Mouse (Mus musculus) liver, embryonic 15.5 days (tissue): ENCODE results near the gene Sdk2. TPM values are rescaled to one million over a fixed set of nuclear protein-coding genes. Genes with fewer than 3 reads are reported as not detected.

Experiments
- ATAC-seq: fragments of 200-750 bp; cut with Nextera tagmentation; 2 replicates; pipeline ENCODE4 v1.8.0; 2017; ENCODE audit warnings: moderate number of reproducible peaks, mild to moderate bottlenecking, moderate library complexity; ENCODE audit not compliant: insufficient read depth
- H3K27ac ChIP-seq: fragments of 300-500 bp; sonication (generic); replicated peaks from 2 replicates; pipeline ENCODE4 v1.5.1; 2015; ENCODE audit warnings: mild to moderate bottlenecking, inconsistent platforms
- H3K27me3 ChIP-seq: fragments of 300-500 bp; sonication (generic); 2 replicates; pipeline ENCODE4 v1.6.1; 2015; ENCODE audit warnings: mild to moderate bottlenecking, inconsistent platforms
- H3K36me3 ChIP-seq: fragments of 300-500 bp; sonication (generic); replicated peaks from 2 replicates; pipeline ENCODE4 v1.6.1; 2015; ENCODE audit warnings: moderate library complexity, mild to moderate bottlenecking, inconsistent platforms
- H3K4me1 ChIP-seq: fragments of 300-500 bp; sonication (generic); replicated peaks from 2 replicates; pipeline ENCODE4 v1.6.1; 2015; ENCODE audit warnings: inconsistent platforms
- H3K4me2 ChIP-seq: fragments of 300-500 bp; sonication (generic); 2 replicates; pipeline ENCODE4 v1.6.1; 2015; ENCODE audit warnings: moderate library complexity, mild to moderate bottlenecking, inconsistent platforms
- H3K4me3 ChIP-seq: fragments of 300-500 bp; sonication (generic); replicated peaks from 2 replicates; pipeline ENCODE4 v1.5.1; 2015; ENCODE audit warnings: mild to moderate bottlenecking, inconsistent platforms
- H3K9ac ChIP-seq: fragments of 300-500 bp; sonication (generic); 2 replicates; pipeline ENCODE4 v1.6.1; 2015; ENCODE audit warnings: moderate library complexity, mild to moderate bottlenecking, inconsistent platforms
- H3K9me3 ChIP-seq: fragments of 300-500 bp; sonication (generic); replicated peaks from 2 replicates; pipeline ENCODE4 v1.6.1; 2016; ENCODE audit warnings: inconsistent platforms
- WGBS: fragments of 180-500 bp; shearing (Covaris S2); methylation state at CpG from one replicate; pipeline ENCODE4 v1.1.7; 2015; ENCODE audit warnings: mixed read lengths; ENCODE audit not compliant: insufficient replicate concordance; 5-methylcytosine and 5-hydroxymethylcytosine counted together
- polyA plus RNA-seq: library from polyadenylated mRNA; unstranded; fragments of >200 nt; fragmentation: Nextera tagmentation; extraction: Ambion mirVana; gene quantifications from 2 replicates; pipeline ENCODE4 v1.2.1, GENCODE M21; 2015

The Sdk2 gene
- polyA plus RNA-seq, 1 experiment from 2014 or later, result 0.20 TPM

DNA sequence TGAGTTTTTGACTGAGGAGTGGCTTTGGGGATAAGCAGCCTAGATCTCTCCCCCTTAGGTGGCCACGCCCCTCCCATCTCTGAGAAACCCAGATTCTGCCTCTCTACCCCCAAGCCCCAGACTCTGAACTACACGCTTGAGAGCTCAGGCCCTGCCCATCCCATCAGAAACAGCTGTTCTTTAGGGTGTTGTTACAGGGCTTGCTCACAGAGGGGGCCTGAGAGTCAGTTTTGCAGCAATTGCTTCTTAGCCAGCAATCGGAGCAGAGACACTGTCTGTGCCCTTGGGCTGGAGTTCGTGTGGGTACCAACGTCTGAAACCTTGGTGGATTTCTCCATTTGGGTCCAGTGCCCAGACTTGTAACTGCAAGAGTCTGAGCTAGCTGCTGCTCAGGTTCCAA, 1.5 kb upstream of the Sdk2 start:
- no peak overlapping the region for H3K4me2 ChIP-seq
- H3K4me1 ChIP-seq, result no peaks in the 10 kb centered on the region
- ATAC-seq, result no peak
- no peak overlapping the region for H3K4me3 ChIP-seq
- H3K9ac ChIP-seq, result no peak overlapping the region
- H3K27ac ChIP-seq, result no peak overlapping the region
- peaks cover 63% of the 10 kb centered on the region for H3K27me3 ChIP-seq
- no peaks in the 10 kb centered on the region for H3K9me3 ChIP-seq
- no peaks in the 10 kb centered on the region for H3K36me3 ChIP-seq
- 9% methylated on average over 5 of the region's 5 CpGs for WGBS

DNA sequence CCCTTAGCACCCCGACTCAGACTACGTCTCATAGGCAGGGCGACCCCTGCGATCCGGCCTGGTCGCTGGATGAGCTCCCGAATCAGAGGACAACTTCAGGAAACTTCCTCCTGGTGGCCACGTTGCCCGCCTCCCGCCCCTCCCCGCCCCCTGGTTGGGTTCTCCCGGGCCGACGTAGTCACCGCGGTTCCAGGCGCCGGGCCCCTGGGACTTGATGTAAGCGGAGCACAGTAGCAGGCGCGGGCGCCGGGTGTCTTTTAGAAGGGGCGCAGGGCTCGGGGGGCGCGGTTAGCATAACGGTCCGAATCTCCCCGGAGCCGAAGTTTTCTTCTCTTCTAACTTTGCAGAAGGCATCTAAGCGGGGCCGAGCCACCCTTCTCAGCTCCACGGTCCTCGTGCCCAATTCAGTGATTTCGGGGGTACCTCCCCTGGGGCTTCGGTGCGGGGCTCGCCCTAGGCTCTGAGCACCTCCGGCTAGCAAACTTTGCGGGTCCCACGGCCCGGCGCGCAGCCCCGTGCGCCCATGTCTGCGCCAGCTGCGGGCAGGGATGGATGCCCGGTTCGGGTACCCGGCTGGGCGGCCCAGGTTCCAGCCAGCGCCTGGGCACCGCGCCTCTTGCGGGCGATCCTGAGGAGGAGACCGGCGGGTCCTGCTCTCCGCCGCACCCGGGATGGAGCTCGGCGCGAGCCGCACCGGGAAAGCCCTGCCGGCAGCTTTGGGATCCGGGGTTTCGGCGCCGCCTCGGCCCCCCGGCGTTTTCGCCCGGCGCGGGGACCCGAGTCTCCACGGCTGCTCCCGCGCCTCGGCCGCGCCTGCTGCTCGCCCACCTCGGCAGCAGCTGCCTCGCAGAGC, 522 bp downstream of the Sdk2 start:
- H3K4me3 ChIP-seq, result peak overlapping the region; percentile 44
- H3K36me3 ChIP-seq, result no peaks in the 10 kb centered on the region
- H3K4me1 ChIP-seq, result no peaks in the 10 kb centered on the region
- no peak overlapping the region for H3K27ac ChIP-seq
- no peak overlapping the region; the same call in 1 of the 2 replicates for H3K9ac ChIP-seq
- peaks cover 71% of the 10 kb centered on the region for H3K27me3 ChIP-seq
- H3K9me3 ChIP-seq, result no peaks in the 10 kb centered on the region
- WGBS, result under 1% methylated on average over 90 of the region's 90 CpGs
- ATAC-seq, result no peak
- H3K4me2 ChIP-seq, result peak overlapping the region; percentile 66

DNA sequence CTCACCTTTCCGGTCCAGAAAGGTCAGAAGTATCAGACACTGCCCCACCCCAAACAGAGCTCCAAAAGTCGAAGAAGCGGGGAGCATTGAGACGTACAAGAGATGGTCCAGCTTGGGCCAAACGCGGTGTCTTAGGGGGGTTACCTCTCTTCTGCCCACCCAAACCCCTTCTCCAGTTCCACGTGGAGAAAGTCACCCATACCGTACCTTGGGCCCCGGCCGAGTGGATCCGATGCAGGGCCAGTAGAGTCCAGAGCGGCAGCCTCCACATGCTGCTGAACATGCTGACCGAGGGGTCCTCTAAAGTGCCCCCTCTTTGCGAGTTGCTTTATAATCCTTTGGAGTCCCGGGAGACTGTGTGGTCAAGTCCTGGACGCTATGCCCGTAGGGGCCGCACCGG, 1.2 kb downstream of the Sdk2 start:
- Histone ChIP-seq H3K27ac (no peak overlapping the region), H3K9ac (no peak overlapping the region), H3K27me3 (peaks cover 71% of the 10 kb centered on the region), H3K4me2 (peak overlapping the region; percentile 66), H3K36me3 (no peaks in the 10 kb centered on the region), H3K4me3 (peak overlapping the region; percentile 44), H3K9me3 (no peaks in the 10 kb centered on the region), H3K4me1 (no peaks in the 10 kb centered on the region)
- WGBS, result 4% methylated on average over 19 of the region's 19 CpGs
- ATAC-seq, result no peak

DNA sequence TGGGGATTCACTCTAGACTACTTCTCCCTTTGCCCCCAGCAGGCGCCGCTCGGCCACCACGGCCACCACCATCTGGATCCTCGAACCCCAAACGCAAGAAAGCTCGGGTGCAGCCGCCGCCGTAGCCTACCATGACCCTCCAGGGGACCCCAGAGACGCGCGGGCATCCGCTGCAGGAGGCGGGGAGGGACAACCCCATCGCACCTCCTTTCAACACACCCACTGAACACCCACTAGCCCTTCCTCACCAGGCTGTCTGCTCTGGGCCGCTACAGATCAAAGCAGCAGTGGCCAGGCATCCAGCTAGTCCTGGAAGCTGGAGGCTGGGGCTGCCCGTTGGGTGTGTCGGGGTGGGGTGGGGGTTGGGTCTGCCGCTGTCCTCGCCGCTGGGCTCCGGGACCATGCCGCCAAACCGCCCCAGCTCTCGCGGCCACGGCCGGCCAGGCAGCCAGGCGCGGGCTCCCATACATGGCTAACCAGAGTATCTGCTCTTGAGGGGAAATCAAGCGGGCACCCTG, 1.9 kb downstream of the Sdk2 start:
- H3K27ac ChIP-seq, result no peak overlapping the region
- H3K4me3 ChIP-seq, result peak overlapping the region; percentile 44
- ATAC-seq, result no peak
- 3% methylated on average over 32 of the region's 32 CpGs for WGBS
- H3K27me3 ChIP-seq, result peaks cover 71% of the 10 kb centered on the region
- no peak overlapping the region for H3K9ac ChIP-seq
- H3K9me3 ChIP-seq, result no peaks in the 10 kb centered on the region
- H3K4me1 ChIP-seq, result no peaks in the 10 kb centered on the region
- peak overlapping the region; percentile 66 for H3K4me2 ChIP-seq
- H3K36me3 ChIP-seq, result no peaks in the 10 kb centered on the region

DNA sequence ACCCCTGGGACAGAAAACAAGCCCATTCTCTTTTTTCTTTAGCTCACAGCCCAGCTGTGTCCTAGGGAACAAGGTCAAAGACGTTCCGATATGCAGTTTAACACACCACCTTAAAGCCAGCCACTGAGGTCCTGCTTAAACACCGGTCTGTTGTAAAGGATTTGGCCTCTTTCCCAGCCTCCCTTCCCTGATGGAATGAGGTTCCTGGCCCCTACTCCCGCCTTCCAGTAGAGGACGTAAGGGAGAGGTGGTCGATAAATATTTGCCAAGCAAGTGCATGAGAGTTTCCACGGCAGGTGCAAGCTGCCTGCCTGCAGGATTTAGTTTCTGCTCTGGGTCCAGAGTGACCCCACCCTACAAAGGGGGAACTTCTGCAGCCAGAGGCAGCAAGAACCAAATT, 4.9 kb downstream of the Sdk2 start:
- H3K4me2 ChIP-seq, result no peak overlapping the region
- no peaks in the 10 kb centered on the region for H3K4me1 ChIP-seq
- H3K36me3 ChIP-seq, result no peaks in the 10 kb centered on the region
- H3K4me3 ChIP-seq, result no peak overlapping the region
- no peak overlapping the region for H3K9ac ChIP-seq
- ATAC-seq, result no peak
- H3K27me3 ChIP-seq, result peaks cover 43% of the 10 kb centered on the region
- no peaks in the 10 kb centered on the region for H3K9me3 ChIP-seq
- no peak overlapping the region for H3K27ac ChIP-seq
- WGBS, result 48% methylated on average over 7 of the region's 7 CpGs

DNA sequence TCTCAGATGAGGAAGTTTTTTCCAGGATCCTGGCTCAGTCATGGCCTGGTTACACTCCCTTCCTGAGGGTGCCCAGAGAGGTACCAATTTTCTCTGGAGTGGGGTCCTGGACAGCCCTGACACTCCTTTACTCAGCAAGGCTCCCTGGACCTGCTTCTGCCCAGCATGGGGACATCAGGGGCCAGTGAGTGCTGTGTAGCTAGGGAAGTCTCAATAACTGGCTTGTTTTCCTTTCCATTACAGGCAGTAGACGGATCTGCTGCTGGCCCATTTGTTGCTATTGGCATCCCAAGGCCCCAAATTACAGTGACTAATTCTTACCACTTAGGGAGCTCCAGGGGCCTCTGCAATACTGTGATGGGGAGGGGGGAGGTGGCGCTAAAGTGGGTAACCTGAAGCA, 5.6 kb downstream of the Sdk2 start:
- no peaks in the 10 kb centered on the region for H3K4me1 ChIP-seq
- no peak for ATAC-seq
- no peak overlapping the region for H3K4me3 ChIP-seq
- 51% methylated on average over 2 of the region's 2 CpGs for WGBS
- no peak overlapping the region for H3K4me2 ChIP-seq
- no peaks in the 10 kb centered on the region for H3K9me3 ChIP-seq
- H3K27ac ChIP-seq, result no peak overlapping the region
- no peaks in the 10 kb centered on the region for H3K36me3 ChIP-seq
- peaks cover 36% of the 10 kb centered on the region for H3K27me3 ChIP-seq
- no peak overlapping the region for H3K9ac ChIP-seq

DNA sequence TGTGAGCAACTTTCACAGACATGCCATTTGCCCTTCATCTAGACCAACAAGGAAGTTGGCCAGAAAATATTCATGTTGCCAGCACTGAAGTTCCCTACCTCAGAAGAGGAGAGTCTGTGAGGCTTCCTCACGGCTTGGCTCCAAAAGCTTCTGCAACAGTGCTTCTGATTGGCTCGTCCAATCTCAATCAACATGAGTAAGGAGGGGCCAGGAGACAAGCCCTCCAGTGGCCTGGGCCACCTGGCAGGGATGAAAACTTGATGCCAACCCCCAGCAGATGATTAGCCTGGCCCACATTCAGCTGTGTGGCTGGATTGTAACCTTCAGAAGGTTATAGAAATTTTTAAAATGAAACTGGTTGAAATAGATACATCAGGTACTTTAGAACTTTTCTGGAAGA, 10.5 kb downstream of the Sdk2 start:
- no peak for ATAC-seq
- no peaks in the 10 kb centered on the region for H3K36me3 ChIP-seq
- 29% methylated on average over 2 of the region's 2 CpGs for WGBS
- H3K4me2 ChIP-seq, result no peak overlapping the region
- no peaks in the 10 kb centered on the region for H3K4me1 ChIP-seq
- H3K27me3 ChIP-seq, result no peaks in the 10 kb centered on the region
- H3K4me3 ChIP-seq, result no peak overlapping the region
- H3K9me3 ChIP-seq, result no peaks in the 10 kb centered on the region
- no peak overlapping the region for H3K9ac ChIP-seq
- no peak overlapping the region for H3K27ac ChIP-seq

DNA sequence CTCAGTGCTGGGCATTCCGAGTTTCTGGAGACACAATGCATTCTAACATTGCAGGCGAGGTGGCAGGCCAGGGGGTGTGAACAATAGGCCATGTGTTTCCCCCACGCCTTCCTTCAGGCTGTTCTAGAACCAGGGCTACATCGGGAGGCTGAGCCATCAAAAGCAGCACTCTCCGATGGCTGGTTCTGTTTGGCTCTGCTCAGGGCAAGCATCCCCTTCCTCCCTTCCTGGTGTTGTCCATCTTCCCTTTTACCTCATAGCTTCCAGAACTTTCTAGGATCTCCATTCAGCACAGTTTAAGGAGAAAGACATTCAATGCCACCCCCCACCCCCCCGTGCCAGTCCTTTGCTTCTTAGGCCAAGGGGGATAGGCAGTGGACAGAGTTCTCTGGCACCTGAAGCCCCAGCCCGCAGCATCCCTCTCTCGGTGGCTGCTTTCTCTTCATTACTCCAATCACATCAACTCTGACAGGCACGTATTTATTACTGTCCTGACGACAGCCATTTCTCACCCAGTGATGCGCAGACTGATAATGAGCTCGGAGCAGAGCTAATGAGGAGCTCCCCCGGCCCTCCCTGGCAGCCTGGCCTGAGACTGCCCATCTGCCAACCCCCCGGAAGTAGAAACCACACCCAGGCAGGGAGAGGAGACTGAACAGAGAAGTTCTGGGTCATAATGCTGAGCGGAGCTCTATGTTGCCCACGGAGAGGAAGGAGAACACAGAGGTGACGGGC, 12.1 kb downstream of the Sdk2 start:
- no peaks in the 10 kb centered on the region for H3K9me3 ChIP-seq
- no peak for ATAC-seq
- no peak overlapping the region for H3K4me2 ChIP-seq
- H3K27me3 ChIP-seq, result no peaks in the 10 kb centered on the region
- no peaks in the 10 kb centered on the region for H3K36me3 ChIP-seq
- H3K27ac ChIP-seq, result no peak overlapping the region
- WGBS, result 53% methylated on average over 17 of the region's 17 CpGs
- no peak overlapping the region for H3K4me3 ChIP-seq
- H3K9ac ChIP-seq, result no peak overlapping the region
- H3K4me1 ChIP-seq, result no peaks in the 10 kb centered on the region

DNA sequence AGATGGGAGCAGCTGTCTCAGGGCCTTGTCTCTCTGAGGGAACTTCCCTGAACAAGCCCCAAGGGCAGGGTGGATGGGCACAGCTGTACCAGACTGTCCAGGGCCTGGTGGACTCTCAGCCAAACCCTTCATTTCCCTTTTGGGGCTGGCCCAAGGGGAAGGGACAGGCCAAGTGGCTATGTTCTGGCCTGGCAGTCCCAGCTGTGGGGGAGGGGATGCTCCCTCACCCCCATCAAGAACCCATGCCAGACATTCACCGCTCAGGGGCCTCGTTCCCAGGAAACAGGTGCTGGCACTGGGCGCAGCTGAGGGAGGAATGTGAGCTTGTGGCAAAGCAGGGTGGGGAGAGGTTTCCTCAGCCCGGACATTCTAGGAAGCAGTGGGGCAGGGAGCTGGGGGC, 15.5 kb downstream of the Sdk2 start:
- 0 out of 2 replicates have a peak, but pooled peaks cover 2% of the 10 kb centered on the region for H3K9me3 ChIP-seq
- H3K4me2 ChIP-seq, result no peak overlapping the region
- no peaks in the 10 kb centered on the region for H3K36me3 ChIP-seq
- WGBS, result 56% methylated on average over 4 of the region's 4 CpGs
- no peak overlapping the region for H3K9ac ChIP-seq
- H3K4me3 ChIP-seq, result no peak overlapping the region
- no peak overlapping the region for H3K27ac ChIP-seq
- no peak for ATAC-seq
- H3K4me1 ChIP-seq, result no peaks in the 10 kb centered on the region
- H3K27me3 ChIP-seq, result no peaks in the 10 kb centered on the region

DNA sequence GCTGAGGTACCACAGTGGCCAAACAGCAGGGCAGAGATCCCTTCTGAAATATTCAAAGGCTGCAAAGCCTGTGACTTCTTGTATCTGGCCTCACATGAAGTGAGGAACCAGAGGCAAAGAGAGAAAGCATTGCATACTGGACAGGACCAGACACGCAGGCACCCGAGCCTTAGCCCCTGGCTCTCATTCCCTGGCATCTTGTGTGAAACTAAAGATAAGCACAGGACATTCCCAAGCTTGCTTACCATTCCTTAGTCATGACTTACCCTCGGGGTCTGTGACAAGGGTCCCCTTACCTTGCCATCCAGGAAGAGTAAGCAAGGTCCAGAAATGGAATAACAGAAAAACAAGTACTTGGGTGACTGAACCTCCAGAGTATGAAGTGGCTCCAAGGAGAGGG, 16.3 kb downstream of the Sdk2 start:
- no peaks in the 10 kb centered on the region for H3K4me1 ChIP-seq
- no peak overlapping the region for H3K27ac ChIP-seq
- no peaks in the 10 kb centered on the region for H3K27me3 ChIP-seq
- no peak for ATAC-seq
- H3K9ac ChIP-seq, result no peak overlapping the region
- H3K36me3 ChIP-seq, result no peaks in the 10 kb centered on the region
- WGBS, result 50% methylated on average over 3 of the region's 3 CpGs
- no peak overlapping the region for H3K4me3 ChIP-seq
- 0 out of 2 replicates have a peak, but pooled peaks cover 2% of the 10 kb centered on the region for H3K9me3 ChIP-seq
- no peak overlapping the region for H3K4me2 ChIP-seq

DNA sequence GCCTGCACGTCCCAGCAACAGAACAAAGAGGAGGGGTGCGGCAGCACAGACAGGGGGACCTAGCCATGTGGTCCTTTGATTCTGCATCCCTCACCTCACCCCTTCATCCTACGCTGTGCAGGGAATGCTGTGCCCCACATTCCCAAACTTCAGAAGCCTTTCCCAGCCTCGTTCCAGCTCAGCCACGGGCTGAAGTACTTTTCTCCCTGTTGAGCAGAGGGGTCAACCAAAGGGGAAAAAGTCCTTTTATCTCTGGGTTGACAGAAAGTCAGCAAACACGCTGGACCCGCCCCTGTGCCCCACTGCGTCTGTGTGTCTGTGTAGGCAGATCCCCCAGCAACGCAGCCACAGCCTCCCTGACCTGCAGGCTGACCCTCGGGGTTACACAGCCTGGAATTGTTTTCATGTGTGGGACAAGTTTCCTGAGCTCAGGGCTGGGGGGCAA, 18.9 kb downstream of the Sdk2 start:
- H3K27me3 ChIP-seq, result no peaks in the 10 kb centered on the region
- H3K4me1 ChIP-seq, result no peaks in the 10 kb centered on the region
- H3K36me3 ChIP-seq, result no peaks in the 10 kb centered on the region
- H3K4me2 ChIP-seq, result no peak overlapping the region; the same call in 1 of the 2 replicates
- H3K9me3 ChIP-seq, result 0 out of 2 replicates have a peak, but pooled peaks cover 2% of the 10 kb centered on the region
- no peak overlapping the region for H3K9ac ChIP-seq
- H3K4me3 ChIP-seq, result no peak overlapping the region
- no peak for ATAC-seq
- H3K27ac ChIP-seq, result no peak overlapping the region
- WGBS, result 26% methylated on average over 10 of the region's 10 CpGs
